Mouse (Mus musculus) B cell, adult 62 days (primary cell): ENCODE measurements around the gene Rab3gap1. TPM values are rescaled to one million over a fixed set of nuclear protein-coding genes. Genes with fewer than 3 reads are reported as not detected.

Experiments used
- total RNA-seq: library from RNA; stranded (reverse); gene quantifications from 4 replicates; pipeline ENCODE4 v1.2.4, GENCODE M21; 2023

Rab3gap1 gene
- 61.0 to 65.7 TPM (median 64.0 TPM) in 4 replicates for total RNA-seq

GRCm38 (mm10) chr1:127868300-127869261 lies at the start of gene Rab3gap1:
Gene Rab3gap1 (plus strand): TSS chr1:127868773.

DNA sequence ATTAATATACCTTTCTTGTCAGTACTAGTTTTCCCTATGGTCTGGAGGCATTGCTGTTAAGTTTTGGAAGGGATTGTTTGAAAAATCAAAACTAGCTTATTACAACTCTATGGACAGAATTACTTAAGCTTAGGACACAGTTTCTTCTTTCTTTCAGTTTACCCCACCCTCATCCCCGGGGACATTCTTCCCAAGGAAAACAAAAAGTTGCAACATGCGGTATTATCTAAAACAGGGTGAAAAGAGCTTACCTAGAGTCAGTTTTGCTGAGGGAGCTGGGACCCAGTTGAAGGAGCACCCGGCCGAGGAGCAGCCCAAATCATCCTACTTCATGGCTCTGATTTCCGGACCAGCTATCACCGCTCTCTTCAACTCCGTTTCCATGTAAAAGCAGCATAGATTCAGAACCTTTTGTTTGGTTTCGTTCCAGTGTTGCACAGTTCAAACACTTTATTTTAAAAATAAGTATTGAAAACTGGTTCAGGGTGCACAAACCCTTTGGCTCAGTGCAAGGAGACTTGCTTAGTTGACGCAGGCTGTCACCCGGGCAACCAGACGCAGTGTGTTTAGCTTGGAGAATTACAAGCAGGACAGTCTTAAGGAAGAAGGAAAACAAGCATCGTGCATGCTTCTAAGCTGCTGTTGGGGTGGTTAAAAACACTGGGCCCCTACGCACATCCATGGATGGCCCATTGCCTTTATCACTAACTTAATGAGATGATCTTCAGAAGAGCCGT lies 13.9 kb upstream of the Rab3gap1 start, which contains the start of gene Map3k19:
TSS of gene Map3k19 (minus strand) at position 546 of the 737 bp plus-strand sequence.

Other genes with a start within 250 kb of the Rab3gap1 start
- 35.7 to 40.7 TPM (median 37.2 TPM) in 4 replicates for gene Tmem163, start 189.2 kb upstream of the Rab3gap1 start, total RNA-seq
- not detected in 4 replicates for gene Acmsd, start 139.4 kb upstream of the Rab3gap1 start, total RNA-seq
- 85.9 to 92.5 TPM (median 88.1 TPM) in 4 replicates for gene Ccnt2, start 94.6 kb upstream of the Rab3gap1 start, total RNA-seq
- 7.7 to 8.9 TPM (median 8.2 TPM) in 4 replicates for gene Map3k19, start 13.7 kb upstream of the Rab3gap1 start, total RNA-seq
- gene Zranb3, start 234.3 kb downstream of the Rab3gap1 start, total RNA-seq: 8.9 to 10.5 TPM (median 9.9 TPM) in 4 replicates
- 125 to 142 TPM (median 135 TPM) in 4 replicates for gene R3hdm1, start 234.5 kb downstream of the Rab3gap1 start, total RNA-seq